Comparison of ENCODE assay signal across 9 mouse cellular contexts in the genomic region with DNA sequence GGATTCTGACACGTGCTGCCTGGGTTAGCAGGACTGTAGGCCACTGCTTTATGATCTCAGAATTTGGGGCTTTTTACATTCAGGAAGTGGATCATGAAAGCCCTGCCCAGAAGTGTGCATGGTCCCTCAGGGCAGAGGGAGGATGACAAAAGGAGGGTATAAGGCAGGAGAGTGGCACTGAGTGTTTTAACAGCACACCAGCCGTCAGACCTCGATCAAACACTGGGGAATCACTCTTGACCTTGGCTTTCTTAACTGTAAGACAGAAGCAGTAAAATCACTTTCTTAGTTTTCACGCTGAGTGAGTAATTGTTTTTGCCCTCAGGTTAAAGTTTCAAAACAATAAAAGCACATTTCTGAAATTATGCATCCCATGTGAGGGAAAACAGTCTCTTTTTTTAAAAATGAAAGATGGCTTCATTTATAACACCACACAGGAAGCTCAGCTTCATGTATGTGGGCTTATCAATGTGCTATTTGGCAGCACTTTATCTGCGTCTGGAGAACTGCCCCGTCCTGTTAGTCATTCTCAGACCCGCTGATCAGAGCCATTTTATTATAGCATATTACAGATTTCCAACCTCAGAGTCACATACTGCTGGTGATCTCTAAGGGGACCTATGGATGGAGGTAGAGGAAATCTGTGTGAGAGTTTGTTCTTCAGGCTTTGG. TPM values are rescaled to one million over a fixed set of nuclear protein-coding genes. Genes with fewer than 3 reads are reported as not detected.
DNase-seq lines count a peak whose midpoint lies in the region; ATAC-seq and TF ChIP-seq lines count a peak whose summit lies in the region.
"Had no signal": no experiment of that assay in that cellular context is flagged by ENCODE, and none has a peak within 500 bp of the region (broad histone marks: within the 10 kb centered on the region; RNA-seq: fewer than 3 reads in every experiment).

No protein-coding gene starts in this region.

- H3K4me2 ChIP-seq in heart, postnatal 0 days (ENCODE audit: low read depth, low read length), result no peak overlapping the region
- H3K4me2 ChIP-seq in intestine, embryonic 15.5 days (replicated peaks), result no peak overlapping the region

- H3K4me1 ChIP-seq in heart, postnatal 0 days (ENCODE audit: control insufficient read depth, insufficient read depth), result peaks cover 5% of the 10 kb centered on the region; the same call in 1 of the 2 replicates
- H3K4me1 ChIP-seq in intestine, embryonic 15.5 days (replicated peaks), result peaks cover 8% of the 10 kb centered on the region
- H3K4me1 ChIP-seq in olfactory bulb, adult 2 months (ENCODE audit: control insufficient read depth, insufficient read depth, low read length), result peaks cover 27% of the 10 kb centered on the region

- intact Hi-C loops in heart, postnatal 10 days (cut with DNase I), result loop anchor here (2.0 to 5.0 kb wide), 2 partner anchors 87 to 194 kb away; no protein-coding TSS in a partner anchor

- H3K4me3 ChIP-seq in heart, postnatal 0 days (ENCODE audit: low read depth, low read length), result no peak overlapping the region
- no peak overlapping the region for H3K4me3 ChIP-seq in intestine, embryonic 15.5 days (replicated peaks)
- H3K4me3 ChIP-seq in olfactory bulb, adult 2 months (ENCODE audit: insufficient read depth, low read depth, low read length), result no peak overlapping the region

- H3K27me3 ChIP-seq in heart, postnatal 0 days (ENCODE audit: control insufficient read depth, insufficient read depth, low read length), result no peaks in the 10 kb centered on the region
- H3K27me3 ChIP-seq in intestine, embryonic 15.5 days (replicated peaks), result no peaks in the 10 kb centered on the region

- no peak overlapping the region for H3K9ac ChIP-seq in heart, postnatal 0 days (replicated peaks; ENCODE audit: low read depth, low read length)
- no peak overlapping the region for H3K9ac ChIP-seq in intestine, embryonic 15.5 days

- no peaks in the 10 kb centered on the region for H3K9me3 ChIP-seq in heart, postnatal 0 days (replicated peaks; ENCODE audit: control insufficient read depth, low read length)
- H3K9me3 ChIP-seq in intestine, embryonic 15.5 days, result no peaks in the 10 kb centered on the region

- TF ChIP-seq CTCF in heart, postnatal 0 days (IDR thresholded peaks at IDR 0.05; ENCODE audit: low read depth), result no peak
- TF ChIP-seq CTCF in olfactory bulb, adult 2 months (IDR thresholded peaks at IDR 0.05; ENCODE audit: insufficient read depth, low read depth, low read length), result no peak

- peak overlapping the region; percentile 52 for H3K27ac ChIP-seq in heart, postnatal 0 days (ENCODE audit: low read depth)
- no peak overlapping the region for H3K27ac ChIP-seq in intestine, embryonic 15.5 days
- peak overlapping the region; percentile 68 for H3K27ac ChIP-seq in olfactory bulb, adult 2 months (ENCODE audit: insufficient read depth, low read depth, low read length)

- no peak for TF ChIP-seq EP300 in heart, postnatal 0 days (IDR thresholded peaks at IDR 0.05; ENCODE audit: low read depth)

- no peak for TF ChIP-seq POLR2A in olfactory bulb, adult 2 months (IDR thresholded peaks at IDR 0.05; ENCODE audit: insufficient read depth, low read depth, low read length)

- ATAC-seq in heart, postnatal 0 days (ENCODE audit: insufficient read depth, low read depth), result peak; percentile 17; the same call in 1 of the 2 replicates
- ATAC-seq in intestine, embryonic 15.5 days, result peak; percentile 31; the same call in 1 of the 2 replicates

- no peak for DNase-seq in heart, postnatal 0 days (ENCODE audit: low spot score)
- no peak for DNase-seq in heart, postnatal 10 days
- DNase-seq in urinary bladder, postnatal 14 days (ENCODE audit: low spot score), result peak; percentile 18
- no peak for DNase-seq in urinary bladder, adult 18-20 months (ENCODE audit: low spot score in 2 of 2)
- DNase-seq in cerebellum, adult 9-11 months, result no peak
- no peak for DNase-seq in layer of hippocampus, adult 18-20 months (ENCODE audit: low spot score in 2 of 2)
- DNase-seq: layer of hippocampus, adult 9-11 months had no signal

- H3K36me3 ChIP-seq in heart, postnatal 0 days (replicated peaks; ENCODE audit: control insufficient read depth, insufficient read depth, low read length), result no peaks in the 10 kb centered on the region
- no peaks in the 10 kb centered on the region for H3K36me3 ChIP-seq in intestine, embryonic 15.5 days

- WGBS in heart, postnatal 0 days, result 30% methylated on average over 7 of the region's 7 CpGs
- whole genome bisulfite sequencing in intestine, embryonic 15.5 days, result 42% methylated on average over 7 of the region's 7 CpGs
- 60% methylated on average over 7 of the region's 7 CpGs for WGBS in olfactory bulb, adult 2 months

RNA-seq across cellular contexts. Expression of gene Sh3bgrl2, which starts 28.0 kb away (rescaled TPM):
- 3.6 and 3.8 TPM in 2 replicates for total RNA-seq in heart, postnatal 0 days (2014; rRNA removed; ENCODE audit: low replicate concordance)
- polyA plus RNA-seq in heart, postnatal 0 days (2015; fragmentation: Nextera tagmentation; extraction: Ambion mirVana), result 4.7 and 5.7 TPM in 2 replicates
- total RNA-seq in heart, postnatal 10 days (2021), result 1 to 10 TPM; 5.8 to 6.4 TPM
- polyA plus RNA-seq in intestine, embryonic 15.5 days (2015; fragmentation: Nextera tagmentation; extraction: Ambion mirVana), result 18.0 and 20.8 TPM in 2 replicates
- not detected in 2 replicates for polyA plus RNA-seq in olfactory bulb, adult 2 months (2012; ENCODE audit: insufficient read depth, insufficient read length, low replicate concordance, missing spikeins)
- 10 to 100 TPM; 28.9 to 33.1 TPM for total RNA-seq in layer of hippocampus, adult 18-20 months (2021)
